Mouse (Mus musculus): ENCODE measurements around the gene Stxbp1.

DNA sequence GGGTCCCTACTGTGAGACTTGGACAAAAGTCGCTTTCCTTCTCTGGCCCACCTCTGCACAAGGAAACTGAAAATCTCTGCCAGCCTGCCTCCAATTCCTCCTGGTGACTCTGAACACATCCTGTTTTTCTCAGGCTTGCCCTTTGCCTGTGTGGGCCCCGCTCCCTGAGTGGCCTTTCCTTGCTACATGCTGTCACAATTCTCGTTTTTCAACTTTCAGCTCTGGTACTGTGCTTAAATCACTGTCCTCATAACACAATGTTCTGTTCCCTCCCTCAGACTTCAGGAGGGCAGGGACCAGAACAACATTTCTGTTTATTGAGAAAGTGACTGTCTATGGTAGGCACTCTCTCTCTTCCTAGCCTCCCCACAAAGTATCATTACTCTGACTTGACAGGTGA, 27.0 kb upstream of the Stxbp1 start:
- TF ChIP-seq CTCF (IDR thresholded peaks at IDR 0.05; ENCODE audit: control insufficient read depth, insufficient read depth, low read length), result no peak
- TF ChIP-seq POLR2A (IDR thresholded peaks at IDR 0.05; ENCODE audit: borderline replicate concordance, control insufficient read depth, low read depth, low read length), result no peak
